Mouse (Mus musculus) embryonic facial prominence, embryonic 11.5 days (tissue): Measurements from ENCODE around the gene Dclk3. TPM values are rescaled to one million over a fixed set of nuclear protein-coding genes. Genes with fewer than 3 reads are reported as not detected.

Experiments
- ATAC-seq: fragments of 200-750 bp; cut with Nextera tagmentation; replicated peaks from 2 replicates; pipeline ENCODE4 v1.8.0; 2017; ENCODE audit warnings: low read depth; ENCODE audit not compliant: insufficient number of reproducible peaks, low FRiP score, low TSS enrichment
- DNase-seq: peaks from one replicate; pipeline ENCODE4 v3.0.0-alpha.2; 2015; ENCODE audit warnings: low spot score
- H3K27ac ChIP-seq: fragments of 300-500 bp; sonication (generic); replicated peaks from 2 replicates; pipeline ENCODE4 v1.5.1; 2014; ENCODE audit warnings: mild to moderate bottlenecking, low read depth, low read length, control low read depth
- H3K27me3 ChIP-seq: fragments of 300-500 bp; sonication (generic); 2 replicates; pipeline ENCODE4 v1.6.1; 2014; ENCODE audit warnings: mild to moderate bottlenecking, low read length, moderate library complexity, mixed read lengths; ENCODE audit not compliant: control insufficient read depth, insufficient read depth
- H3K36me3 ChIP-seq: fragments of 300-500 bp; sonication (generic); replicated peaks from 2 replicates; pipeline ENCODE4 v1.6.1; 2014; ENCODE audit warnings: low read depth, mild to moderate bottlenecking, low read length, moderate library complexity, mixed read lengths; ENCODE audit not compliant: control insufficient read depth, insufficient read depth
- H3K4me1 ChIP-seq: fragments of 300-500 bp; sonication (generic); 2 replicates; pipeline ENCODE4 v1.6.1; 2014; ENCODE audit warnings: low read length, mixed read lengths; ENCODE audit not compliant: control insufficient read depth, insufficient read depth
- H3K4me2 ChIP-seq: fragments of 300-500 bp; sonication (generic); 2 replicates; pipeline ENCODE4 v1.6.1; 2014; ENCODE audit warnings: low read depth, mild to moderate bottlenecking, control low read depth, low read length, moderate library complexity
- H3K4me3 ChIP-seq: fragments of 300-500 bp; sonication (generic); 2 replicates; pipeline ENCODE4 v1.5.1; 2014; ENCODE audit warnings: low read depth, low read length, control low read depth
- H3K9ac ChIP-seq: fragments of 300-500 bp; sonication (generic); replicated peaks from 2 replicates; pipeline ENCODE4 v1.6.1; 2014; ENCODE audit warnings: mild to moderate bottlenecking, control low read depth, low read length
- H3K9me3 ChIP-seq: fragments of 300-500 bp; sonication (generic); replicated peaks from 2 replicates; pipeline ENCODE4 v1.6.1; 2016; ENCODE audit warnings: mild to moderate bottlenecking, low read length, inconsistent platforms, mixed read lengths; ENCODE audit not compliant: control insufficient read depth
- WGBS: fragments of 180-500 bp; shearing (Covaris S2); extraction: QIAGEN DNeasy Blood & Tissue Kit; methylation state at CpG from one replicate; pipeline ENCODE4 v1.1.7; 2014; 5-methylcytosine and 5-hydroxymethylcytosine counted together
- polyA plus RNA-seq: library from polyadenylated mRNA; unstranded; fragments of >200 nt; fragmentation: Nextera tagmentation; extraction: Ambion mirVana; gene quantifications from 2 replicates; pipeline ENCODE4 v1.2.1, GENCODE M21; 2014

The Dclk3 gene
- polyA plus RNA-seq, 1 experiment from 2014 or later, result 0.58 TPM

GRCm38 (mm10) chr9:111534744-111535423 lies 96.0 kb downstream of the Dclk3 start:
- DNase-seq (no peak), ATAC-seq (no peak)
- Histone ChIP-seq H3K9me3 (no peaks in the 10 kb centered on the region), H3K27ac (no peak overlapping the region), H3K4me2 (no peak overlapping the region), H3K9ac (no peak overlapping the region), H3K4me1 (no peaks in the 10 kb centered on the region), H3K36me3 (no peaks in the 10 kb centered on the region), H3K4me3 (no peak overlapping the region), H3K27me3 (no peaks in the 10 kb centered on the region)
- WGBS, result 80% methylated on average over 7 of the region's 7 CpGs

GRCm38 (mm10) chr9:111535445-111536064 lies 96.7 kb downstream of the Dclk3 start:
- Histone ChIP-seq H3K27ac (no peak overlapping the region), H3K4me3 (no peak overlapping the region), H3K27me3 (no peaks in the 10 kb centered on the region), H3K4me2 (no peak overlapping the region), H3K36me3 (no peaks in the 10 kb centered on the region), H3K4me1 (no peaks in the 10 kb centered on the region), H3K9me3 (no peaks in the 10 kb centered on the region), H3K9ac (no peak overlapping the region)
- no peak for ATAC-seq
- no peak for DNase-seq
- 85% methylated on average over 8 of the region's 8 CpGs for WGBS

Other genes with a start within 250 kb of the Dclk3 start
- gene Mlh1, start 167.3 kb upstream of the Dclk3 start, polyA plus RNA-seq, result 50.6 and 56.4 TPM in 2 replicates
- gene Epm2aip1, start 167.2 kb upstream of the Dclk3 start, polyA plus RNA-seq, result 42.2 and 46.5 TPM in 2 replicates
- 0.04 and 0.11 TPM in 2 replicates for gene Trank1, start 127.3 kb upstream of the Dclk3 start, polyA plus RNA-seq